Mouse (Mus musculus): ENCODE data around the gene Brpf3. TPM values are rescaled to one million over a fixed set of nuclear protein-coding genes. Genes with fewer than 3 reads are reported as not detected.

Brpf3 gene
- total and polyA plus RNA-seq, 3 experiments, result 0.40 to 12.1 (median 1.5) TPM

DNA sequence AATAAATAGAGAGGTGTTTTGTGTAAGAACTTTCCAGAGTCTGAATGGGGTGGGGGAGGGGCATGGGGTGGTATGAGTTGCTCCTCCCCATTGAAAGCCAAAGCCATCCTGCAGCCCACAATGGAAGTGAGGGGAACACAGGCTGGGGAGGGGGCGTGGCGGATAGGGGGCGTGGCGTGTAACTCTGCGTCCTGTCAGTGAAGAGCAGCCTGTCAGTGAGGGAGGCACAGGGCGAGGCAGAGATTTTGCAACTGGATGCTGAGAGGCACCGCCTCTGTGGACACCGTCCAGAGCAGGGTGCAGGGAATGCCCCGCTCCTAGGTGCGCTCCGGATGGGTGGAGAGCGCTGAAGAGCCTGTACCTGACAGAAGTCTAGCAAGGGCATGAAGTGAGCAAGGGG lies 57.3 kb downstream of the Brpf3 start, which contains the start of gene Pnpla1:
TSS of gene Pnpla1 (plus strand) at position 207 of the 400 bp plus-strand sequence.
- dilution Hi-C loops (cut with MboI; ENCODE audit: extremely low pct_ligation_motif_present, extremely low pct_unique_long_range_greater_than_20kb, low sequenced_read_pairs) (no loop called here), in situ Hi-C loops (cut with MboI; ENCODE audit: low pct_ligation_motif_present, low pct_unique_long_range_greater_than_20kb, low sequenced_read_pairs) (no loop called here)
- TF ChIP-seq JUN (IDR thresholded peaks at IDR 0.05; ENCODE audit: insufficient read depth, low read depth, low read length), result no peak
- no peak for TF ChIP-seq MAX (IDR thresholded peaks at IDR 0.05; ENCODE audit: low read length)
- TF ChIP-seq KAT2A (IDR thresholded peaks at IDR 0.05; ENCODE audit: insufficient replicate concordance, low read length), result no peak
- no peak for TF ChIP-seq SIN3A (IDR thresholded peaks at IDR 0.05; ENCODE audit: low read length)
- TF ChIP-seq ZNF384 (IDR thresholded peaks at IDR 0.05; ENCODE audit: low read depth, low read length), result no peak
- TF ChIP-seq NELFE (IDR thresholded peaks at IDR 0.05; ENCODE audit: low read depth, low read length), result no peak
- TF ChIP-seq ZMIZ1 (IDR thresholded peaks at IDR 0.05; ENCODE audit: low read depth, low read length), result no peak
- no peak for TF ChIP-seq CTCF (conservative IDR thresholded peaks at IDR 0.05 in 1 of 2, IDR thresholded peaks at IDR 0.05 in 1 of 2; ENCODE audit: low read depth in 2 of 2, low read length in 2 of 2)
- TF ChIP-seq TBP (conservative IDR thresholded peaks at IDR 0.05; ENCODE audit: low read depth, low read length), result no peak
- TF ChIP-seq HCFC1 (IDR thresholded peaks at IDR 0.05; ENCODE audit: low read depth, low read length), result no peak
- TF ChIP-seq BHLHE40 (IDR thresholded peaks at IDR 0.05; ENCODE audit: low read depth, low read length), result no peak
- no peak for TF ChIP-seq CHD2 (IDR thresholded peaks at IDR 0.05; ENCODE audit: low read length)
- TF ChIP-seq MEF2A (IDR thresholded peaks at IDR 0.05; ENCODE audit: borderline replicate concordance, low read depth, low read length), result no peak
- TF ChIP-seq ELF1 (IDR thresholded peaks at IDR 0.05; ENCODE audit: low read depth, low read length), result no peak
- TF ChIP-seq RCOR1 (conservative IDR thresholded peaks at IDR 0.05; ENCODE audit: low read depth, low read length), result no peak
- no peak for TF ChIP-seq MAZ (IDR thresholded peaks at IDR 0.05; ENCODE audit: low read depth, low read length)
- TF ChIP-seq MXI1 (IDR thresholded peaks at IDR 0.05; ENCODE audit: low read depth, low read length), result no peak
- no peak for TF ChIP-seq GABPA (IDR thresholded peaks at IDR 0.05; ENCODE audit: insufficient replicate concordance, low read depth, low read length)
- no peak for TF ChIP-seq MYC (IDR thresholded peaks at IDR 0.05; ENCODE audit: low read depth, low read length)

DNA sequence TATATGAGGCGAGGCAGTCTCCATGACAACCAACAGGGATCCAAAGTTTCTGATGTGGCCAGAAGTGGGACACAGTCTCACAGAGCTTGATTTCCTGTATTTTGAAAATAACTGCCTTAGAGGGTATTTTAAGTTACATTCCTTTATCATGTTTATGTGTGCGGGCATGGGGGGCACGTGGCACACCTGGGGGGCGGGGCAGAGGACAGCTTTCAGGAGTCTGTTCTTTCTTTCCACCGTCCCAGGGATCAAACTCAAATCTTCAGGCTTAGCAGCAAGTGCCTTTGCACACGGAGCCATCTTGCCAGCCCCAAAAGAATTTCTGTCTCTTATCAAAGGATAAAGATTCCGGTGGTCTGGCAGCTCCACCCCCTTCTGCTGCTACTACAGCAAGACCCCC lies 63.0 kb downstream of the Brpf3 start:
- no peak for DNase-seq (ENCODE audit: extremely low read depth)
- Histone ChIP-seq H3K4me2 (ENCODE audit: insufficient read depth, low read depth, poor library complexity, severe bottlenecking) (no peak overlapping the region), H3K4me1 (ENCODE audit: control insufficient read depth in 1 of 2, insufficient read depth in 2 of 2) (peaks cover 3 to 4% of the 10 kb centered on the region in 2 experiments; a peak in 3 of 4 replicates), H3K36me3 (replicated peaks in 1 of 2; ENCODE audit: control insufficient read depth in 1 of 2, insufficient read depth in 1 of 2, low read length in 1 of 2) (no peaks in the 10 kb centered on the region), H3K27ac (ENCODE audit: insufficient read depth, low read depth) (no peak overlapping the region), H3K27me3 (replicated peaks) (no peaks in the 10 kb centered on the region), H3K9ac (ENCODE audit: insufficient read depth, low read depth) (no peak overlapping the region), H3K9me3 (replicated peaks; ENCODE audit: low read length) (no peaks in the 10 kb centered on the region), H3K79me2 (replicated peaks; ENCODE audit: control insufficient read depth, extremely low read depth, insufficient read depth, poor library complexity, severe bottlenecking) (no peaks in the 10 kb centered on the region), H3K4me3 (replicated peaks in 1 of 3; ENCODE audit: low read depth in 2 of 3, low read length in 2 of 3, poor library complexity in 1 of 3) (no peak overlapping the region)
- TF ChIP-seq MYC (IDR thresholded peaks at IDR 0.05; ENCODE audit: low read depth, low read length) (no peak), CHD2 (IDR thresholded peaks at IDR 0.05; ENCODE audit: low read length) (no peak), ETS1 (conservative IDR thresholded peaks at IDR 0.05; ENCODE audit: low read depth, low read length) (no peak), TBP (conservative IDR thresholded peaks at IDR 0.05; ENCODE audit: low read depth, low read length) (no peak), USF2 (conservative IDR thresholded peaks at IDR 0.05; ENCODE audit: low read depth, low read length) (no peak), USF1 (IDR thresholded peaks at IDR 0.05; ENCODE audit: low read depth, low read length) (no peak), JUN (IDR thresholded peaks at IDR 0.05; ENCODE audit: insufficient read depth, low read depth, low read length) (no peak), RAD21 (IDR thresholded peaks at IDR 0.05; ENCODE audit: low read depth, low read length) (no peak), ZC3H11A (IDR thresholded peaks at IDR 0.05; ENCODE audit: low read depth, low read length) (no peak), POLR2A (IDR thresholded peaks at IDR 0.05; ENCODE audit: low read depth, low read length) (no peak), E2F4 (IDR thresholded peaks at IDR 0.05; ENCODE audit: insufficient replicate concordance, low read depth, low read length) (no peak), KAT2A (IDR thresholded peaks at IDR 0.05; ENCODE audit: insufficient replicate concordance, low read length) (no peak), BHLHE40 (IDR thresholded peaks at IDR 0.05; ENCODE audit: low read depth, low read length) (no peak), MEF2A (IDR thresholded peaks at IDR 0.05; ENCODE audit: borderline replicate concordance, low read depth, low read length) (no peak), MAX (IDR thresholded peaks at IDR 0.05; ENCODE audit: low read length) (no peak), ZKSCAN1 (IDR thresholded peaks at IDR 0.05; ENCODE audit: borderline replicate concordance, low read depth, low read length) (no peak), NELFE (IDR thresholded peaks at IDR 0.05; ENCODE audit: low read depth, low read length) (no peak), CHD1 (IDR thresholded peaks at IDR 0.05; ENCODE audit: low read depth, low read length) (no peak), MXI1 (IDR thresholded peaks at IDR 0.05; ENCODE audit: low read depth, low read length) (no peak), JUND (conservative IDR thresholded peaks at IDR 0.05; ENCODE audit: low read depth, low read length) (no peak)
- in situ Hi-C loops (cut with MboI; ENCODE audit: low pct_ligation_motif_present, low pct_unique_long_range_greater_than_20kb, low sequenced_read_pairs), result no loop called here
- dilution Hi-C loops (cut with MboI; ENCODE audit: extremely low pct_ligation_motif_present, extremely low pct_unique_long_range_greater_than_20kb, low sequenced_read_pairs), result no loop called here

More for the DNA sequence above, 57.3 kb downstream of the Brpf3 start, which contains the start of gene Pnpla1:
- Histone ChIP-seq H3K79me2 (replicated peaks; ENCODE audit: control insufficient read depth, extremely low read depth, insufficient read depth, poor library complexity, severe bottlenecking) (no peaks in the 10 kb centered on the region), H3K9me3 (replicated peaks; ENCODE audit: low read length) (peaks cover 12% of the 10 kb centered on the region), H3K4me3 (replicated peaks in 1 of 3; ENCODE audit: low read depth in 2 of 3, low read length in 2 of 3, poor library complexity in 1 of 3) (no peak within 1 kb of the TSS), H3K9ac (ENCODE audit: insufficient read depth, low read depth) (no peak within 1 kb of the TSS), H3K4me1 (ENCODE audit: control insufficient read depth in 1 of 2, insufficient read depth in 2 of 2) (no peaks in the 10 kb centered on the region; a peak in 1 of 4 replicates), H3K4me2 (ENCODE audit: insufficient read depth, low read depth, poor library complexity, severe bottlenecking) (no peak within 1 kb of the TSS), H3K36me3 (replicated peaks in 1 of 2; ENCODE audit: control insufficient read depth in 1 of 2, insufficient read depth in 1 of 2, low read length in 1 of 2) (no peaks in the 10 kb centered on the region), H3K27me3 (replicated peaks) (no peaks in the 10 kb centered on the region), H3K27ac (ENCODE audit: insufficient read depth, low read depth) (no peak within 1 kb of the TSS)
- DNase-seq (ENCODE audit: extremely low read depth), result no peak
